Mouse (Mus musculus) lung, postnatal 10 days (tissue): ENCODE measurements around the gene Nop16.

Experiments used
- DNase-seq: peaks from one replicate; pipeline ENCODE4 v3.0.0; 2021

The Nop16 gene

GRCm38 (mm10) chr13:54559656-54560055, 30.2 kb downstream of the Nop16 start:
- DNase-seq, result no peak

DNA sequence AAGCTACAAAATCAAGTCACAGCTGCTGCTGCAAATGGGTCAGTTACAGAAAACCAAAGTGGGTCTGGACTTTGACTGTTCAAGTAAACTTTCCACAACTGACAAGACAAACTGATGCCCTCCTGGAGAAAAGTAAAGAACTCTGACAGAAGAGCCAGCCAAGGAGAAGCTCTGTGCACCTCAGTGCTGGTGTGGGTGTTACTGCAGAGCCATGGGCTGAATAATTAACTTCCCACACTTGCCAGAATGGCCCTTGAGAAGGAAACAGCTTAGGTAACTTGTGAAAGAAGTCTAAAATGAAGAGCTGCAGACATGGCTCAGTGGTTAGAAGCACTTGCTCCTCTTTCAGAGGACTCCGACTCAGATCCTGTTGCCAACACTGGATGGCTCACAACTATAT, 32.2 kb downstream of the Nop16 start:
- no peak for DNase-seq

GRCm38 (mm10) chr13:54556796-54557195, 33.1 kb downstream of the Nop16 start:
- no peak for DNase-seq

- no peak for DNase-seq
Observed at GRCm38 (mm10) chr13:54556176-54556575, 33.7 kb downstream of the Nop16 start.

- no peak for DNase-seq
Observed at GRCm38 (mm10) chr13:54548036-54548435, 41.9 kb downstream of the Nop16 start.
